Mouse (Mus musculus) embryonic facial prominence, embryonic 14.5 days (tissue): ENCODE data around the gene Sacm1l. TPM values are rescaled to one million over a fixed set of nuclear protein-coding genes. Genes with fewer than 3 reads are reported as not detected.

Source experiments
- ATAC-seq: fragments of 200-750 bp; cut with Nextera tagmentation; 2 replicates; pipeline ENCODE4 v1.8.0; 2017; ENCODE audit warnings: low read depth, moderate number of reproducible peaks, moderate TSS enrichment
- DNase-seq: peaks from one replicate; pipeline ENCODE4 v3.0.0-alpha.2; 2015; ENCODE audit warnings: low spot score
- H3K27ac ChIP-seq: fragments of 300-500 bp; sonication (generic); replicated peaks from 2 replicates; pipeline ENCODE4 v1.5.1; 2014; ENCODE audit warnings: low read depth, mild to moderate bottlenecking, low read length, moderate library complexity
- H3K27me3 ChIP-seq: fragments of 300-500 bp; sonication (generic); replicated peaks from 2 replicates; pipeline ENCODE4 v1.6.1; 2014; ENCODE audit warnings: low read length; ENCODE audit not compliant: control insufficient read depth, insufficient read depth
- H3K36me3 ChIP-seq: fragments of 300-500 bp; sonication (generic); 2 replicates; pipeline ENCODE4 v1.6.1; 2014; ENCODE audit warnings: low read length, mixed read lengths; ENCODE audit not compliant: control insufficient read depth, insufficient read depth
- H3K4me1 ChIP-seq: fragments of 300-500 bp; sonication (generic); 2 replicates; pipeline ENCODE4 v1.6.1; 2014; ENCODE audit warnings: antibody characterized with exemption, low read length; ENCODE audit not compliant: control insufficient read depth, insufficient read depth
- H3K4me2 ChIP-seq: fragments of 300-500 bp; sonication (generic); 2 replicates; pipeline ENCODE4 v1.6.1; 2014; ENCODE audit warnings: low read depth, mild to moderate bottlenecking, low read length, moderate library complexity, mixed read lengths
- H3K4me3 ChIP-seq: fragments of 300-500 bp; sonication (generic); 2 replicates; pipeline ENCODE4 v1.5.1; 2014; ENCODE audit warnings: low read depth, mild to moderate bottlenecking, low read length
- H3K9ac ChIP-seq: fragments of 300-500 bp; sonication (generic); 2 replicates; pipeline ENCODE4 v1.6.1; 2014; ENCODE audit warnings: low read depth, mild to moderate bottlenecking, low read length, moderate library complexity, mixed read lengths
- H3K9me3 ChIP-seq: fragments of 300-500 bp; sonication (generic); 2 replicates; pipeline ENCODE4 v1.6.1; 2016; ENCODE audit warnings: low read length; ENCODE audit not compliant: control insufficient read depth
- WGBS: fragments of 180-500 bp; shearing (Covaris S2); extraction: QIAGEN DNeasy Blood & Tissue Kit; methylation state at CpG from one replicate; pipeline ENCODE4 v1.1.7; 2014; 5-methylcytosine and 5-hydroxymethylcytosine counted together
- polyA plus RNA-seq: library from polyadenylated mRNA; unstranded; fragments of >200 nt; fragmentation: Nextera tagmentation; extraction: Ambion mirVana; gene quantifications from 2 replicates; pipeline ENCODE4 v1.2.1, GENCODE M21; 2014

Sacm1l gene
- polyA plus RNA-seq, 1 experiment from 2014 or later: 53.3 TPM

DNA sequence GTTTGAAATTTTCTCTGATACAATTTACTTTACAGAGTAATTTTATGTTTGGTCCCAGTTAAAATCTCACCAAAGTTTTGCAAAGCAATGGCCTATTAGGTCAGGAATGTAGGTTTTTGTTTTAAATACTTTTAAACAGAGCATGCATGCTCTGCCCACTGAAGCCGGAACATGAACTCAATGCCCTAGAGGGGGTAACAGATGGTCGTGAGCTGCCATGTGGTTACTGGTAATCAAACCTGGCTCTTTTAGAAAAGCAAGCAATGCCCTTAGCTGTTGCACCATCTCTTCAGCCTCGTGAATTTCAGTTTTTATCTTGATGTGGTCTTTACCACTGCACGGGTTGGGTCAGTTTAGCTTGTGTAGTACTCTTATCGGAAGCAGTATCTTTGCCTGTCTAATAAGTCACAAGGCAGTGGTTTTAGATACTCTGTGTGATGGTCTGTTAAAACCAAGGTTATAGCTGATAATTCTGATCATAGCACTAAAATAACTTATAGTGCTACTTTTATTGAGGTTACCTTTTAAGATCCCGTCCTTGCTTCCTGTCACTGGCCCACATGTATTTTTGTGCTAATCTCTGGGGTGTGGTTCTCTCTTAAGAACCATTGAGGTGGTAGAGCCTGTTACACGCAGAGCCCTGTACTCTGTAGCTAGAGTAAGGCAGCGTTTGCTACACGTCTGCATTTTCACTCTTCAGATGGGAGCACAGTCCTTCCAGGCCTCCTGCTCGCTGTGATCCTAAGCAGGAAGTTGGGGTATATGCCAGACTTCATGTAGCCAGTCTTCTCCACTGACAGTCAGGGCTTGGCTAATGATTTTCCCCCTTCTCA, 48.0 kb downstream of the Sacm1l start:
- 77% methylated on average over 10 of the region's 10 CpGs for WGBS
- H3K4me1 ChIP-seq: no peaks in the 10 kb centered on the region
- H3K4me3 ChIP-seq: no peak overlapping the region
- no peak for DNase-seq
- no peak overlapping the region for H3K27ac ChIP-seq
- H3K4me2 ChIP-seq: no peak overlapping the region
- H3K27me3 ChIP-seq: no peaks in the 10 kb centered on the region
- no peak for ATAC-seq
- no peaks in the 10 kb centered on the region for H3K9me3 ChIP-seq
- H3K36me3 ChIP-seq: peaks cover 55% of the 10 kb centered on the region
- H3K9ac ChIP-seq: no peak overlapping the region

DNA sequence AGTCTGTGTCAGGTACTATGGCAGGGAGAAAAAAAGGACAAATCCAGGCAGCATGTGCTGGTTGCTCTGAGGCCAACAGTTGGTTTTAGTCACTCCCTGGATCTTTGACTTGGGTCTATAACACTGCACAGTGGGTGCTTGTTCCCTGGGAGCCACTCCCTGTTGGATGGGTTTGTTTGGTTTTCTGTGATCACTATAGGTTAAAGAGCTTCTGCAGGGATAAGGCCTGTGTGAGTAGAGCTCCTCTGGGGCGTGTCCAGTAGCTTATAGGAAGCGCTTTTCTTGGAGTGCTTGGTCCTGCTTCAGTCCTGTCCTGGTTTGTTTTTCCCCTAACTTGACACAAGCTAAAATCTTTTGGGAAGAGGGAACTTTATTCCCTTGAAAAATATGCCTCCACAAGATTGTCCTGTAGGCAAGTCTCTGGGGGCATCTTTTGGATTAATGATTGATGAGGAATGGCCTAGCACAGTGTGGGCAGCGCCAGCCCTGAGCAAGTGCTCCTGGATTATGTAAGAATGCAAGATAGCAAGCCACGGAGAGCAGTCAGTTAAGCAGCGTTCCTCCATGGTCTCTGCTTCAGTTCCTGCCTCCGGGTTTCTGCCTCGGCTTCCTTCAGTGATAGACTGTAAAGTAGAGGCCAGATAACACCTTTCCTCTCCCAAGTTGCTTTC, 59.8 kb downstream of the Sacm1l start:
- Histone ChIP-seq H3K4me2 (no peak overlapping the region), H3K9ac (no peak overlapping the region), H3K27me3 (no peaks in the 10 kb centered on the region), H3K4me1 (no peaks in the 10 kb centered on the region), H3K27ac (no peak overlapping the region), H3K4me3 (no peak overlapping the region), H3K36me3 (peaks cover 62% of the 10 kb centered on the region), H3K9me3 (no peaks in the 10 kb centered on the region)
- DNase-seq (no peak), ATAC-seq (no peak)
- 84% methylated on average over 7 of the region's 7 CpGs for WGBS

DNA sequence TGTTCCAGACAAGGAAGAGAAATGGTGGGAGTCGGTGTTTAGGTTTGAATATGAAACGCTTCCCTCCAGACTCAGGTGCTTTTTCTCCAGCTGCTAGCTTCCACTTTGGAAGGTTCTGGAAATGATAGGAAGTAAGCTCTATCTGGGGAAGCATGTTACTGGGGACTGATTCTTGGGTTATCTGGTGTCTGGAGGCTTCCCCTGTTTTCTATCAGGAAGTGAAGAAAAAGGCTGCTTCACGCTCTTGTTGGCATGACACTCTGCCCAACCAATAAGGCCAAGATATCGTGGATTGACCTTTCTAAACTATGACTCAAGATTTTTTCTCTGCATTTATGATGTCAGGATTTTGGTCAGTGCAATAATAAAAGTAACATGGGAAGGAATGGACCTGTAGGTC, 65.6 kb downstream of the Sacm1l start:
- Histone ChIP-seq H3K4me1 (no peaks in the 10 kb centered on the region), H3K36me3 (peaks cover 28% of the 10 kb centered on the region), H3K4me3 (no peak overlapping the region), H3K27me3 (no peaks in the 10 kb centered on the region), H3K9ac (no peak overlapping the region), H3K27ac (no peak overlapping the region), H3K4me2 (no peak overlapping the region), H3K9me3 (no peaks in the 10 kb centered on the region)
- WGBS: 91% methylated on average over 4 of the region's 4 CpGs
- DNase-seq (no peak), ATAC-seq (no peak)

DNA sequence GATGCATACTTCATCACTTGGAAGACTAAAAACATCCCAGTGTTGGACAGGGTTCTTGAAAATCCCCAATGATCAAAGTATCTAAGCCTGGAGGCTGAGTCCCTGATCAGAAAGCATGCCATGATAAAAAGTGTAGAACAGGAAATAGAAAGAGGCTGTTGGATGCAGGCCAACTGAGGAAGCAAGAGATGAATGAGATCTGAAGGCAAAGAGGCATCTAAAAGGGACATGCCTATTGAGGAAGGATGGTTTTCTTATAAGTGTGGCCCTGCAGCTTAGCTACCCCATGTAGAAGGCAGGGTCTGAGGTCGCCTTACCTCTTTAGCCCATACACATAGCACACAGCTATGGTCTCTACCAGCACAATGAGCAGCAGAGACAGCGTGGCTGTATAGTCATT, 67.4 kb downstream of the Sacm1l start:
- Histone ChIP-seq H3K9ac (no peak overlapping the region), H3K4me1 (no peaks in the 10 kb centered on the region), H3K36me3 (peaks cover 19% of the 10 kb centered on the region), H3K4me3 (no peak overlapping the region), H3K27ac (no peak overlapping the region), H3K9me3 (no peaks in the 10 kb centered on the region), H3K4me2 (no peak overlapping the region), H3K27me3 (no peaks in the 10 kb centered on the region)
- DNase-seq: no peak
- no peak for ATAC-seq
- WGBS: 98% methylated on average over 2 of the region's 2 CpGs

DNA sequence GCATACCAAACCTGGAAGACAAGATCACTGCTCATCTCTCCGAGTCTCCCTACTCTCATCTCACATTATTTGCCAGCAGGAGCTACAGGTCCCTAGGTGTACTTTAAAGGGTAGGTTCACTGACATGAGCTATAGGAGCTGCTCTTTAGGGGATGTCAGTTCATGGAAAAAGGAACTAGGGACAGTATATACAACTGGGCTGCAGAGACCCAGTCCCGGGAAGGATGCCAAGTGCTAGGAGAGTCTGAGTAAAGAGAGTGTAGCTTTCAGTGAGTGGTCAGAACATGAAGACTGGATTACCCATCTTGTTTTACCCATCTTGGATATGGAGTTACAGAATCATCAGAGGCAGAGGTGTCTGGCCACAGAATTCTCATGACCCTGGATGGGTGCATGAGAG, 67.8 kb downstream of the Sacm1l start:
- Histone ChIP-seq H3K36me3 (peaks cover 19% of the 10 kb centered on the region), H3K9ac (no peak overlapping the region), H3K27me3 (no peaks in the 10 kb centered on the region), H3K9me3 (no peaks in the 10 kb centered on the region), H3K4me3 (no peak overlapping the region), H3K4me2 (no peak overlapping the region), H3K27ac (no peak overlapping the region), H3K4me1 (no peaks in the 10 kb centered on the region)
- ATAC-seq: no peak
- DNase-seq: no peak
- WGBS: 96% methylated on average over 2 of the region's 2 CpGs

DNA sequence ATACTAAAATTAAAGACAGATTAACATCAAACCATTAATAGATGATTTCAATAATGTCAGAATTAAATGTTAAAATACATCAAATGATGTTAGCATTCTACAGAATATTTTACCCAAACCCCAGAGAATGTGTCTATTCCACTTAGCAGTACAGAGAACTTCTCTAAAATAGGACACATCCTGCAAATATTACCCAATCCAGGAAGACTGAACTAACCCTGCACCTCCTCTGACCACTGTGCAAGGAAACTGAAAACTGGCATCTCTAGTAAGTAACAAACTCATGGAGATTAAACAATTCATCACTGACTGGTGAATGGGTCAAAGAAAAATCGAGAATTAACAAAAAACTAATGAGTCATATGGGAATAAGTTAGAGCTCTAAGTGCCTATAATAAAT, 72.0 kb downstream of the Sacm1l start:
- H3K36me3 ChIP-seq: no peaks in the 10 kb centered on the region
- H3K9ac ChIP-seq: no peak overlapping the region
- no peak for DNase-seq
- no peaks in the 10 kb centered on the region for H3K4me1 ChIP-seq
- no peak for ATAC-seq
- H3K4me2 ChIP-seq: no peak overlapping the region
- H3K27me3 ChIP-seq: no peaks in the 10 kb centered on the region
- H3K27ac ChIP-seq: no peak overlapping the region
- H3K4me3 ChIP-seq: no peak overlapping the region
- no peaks in the 10 kb centered on the region for H3K9me3 ChIP-seq
- 82% methylated on average over 1 of the region's 1 CpGs for WGBS

DNA sequence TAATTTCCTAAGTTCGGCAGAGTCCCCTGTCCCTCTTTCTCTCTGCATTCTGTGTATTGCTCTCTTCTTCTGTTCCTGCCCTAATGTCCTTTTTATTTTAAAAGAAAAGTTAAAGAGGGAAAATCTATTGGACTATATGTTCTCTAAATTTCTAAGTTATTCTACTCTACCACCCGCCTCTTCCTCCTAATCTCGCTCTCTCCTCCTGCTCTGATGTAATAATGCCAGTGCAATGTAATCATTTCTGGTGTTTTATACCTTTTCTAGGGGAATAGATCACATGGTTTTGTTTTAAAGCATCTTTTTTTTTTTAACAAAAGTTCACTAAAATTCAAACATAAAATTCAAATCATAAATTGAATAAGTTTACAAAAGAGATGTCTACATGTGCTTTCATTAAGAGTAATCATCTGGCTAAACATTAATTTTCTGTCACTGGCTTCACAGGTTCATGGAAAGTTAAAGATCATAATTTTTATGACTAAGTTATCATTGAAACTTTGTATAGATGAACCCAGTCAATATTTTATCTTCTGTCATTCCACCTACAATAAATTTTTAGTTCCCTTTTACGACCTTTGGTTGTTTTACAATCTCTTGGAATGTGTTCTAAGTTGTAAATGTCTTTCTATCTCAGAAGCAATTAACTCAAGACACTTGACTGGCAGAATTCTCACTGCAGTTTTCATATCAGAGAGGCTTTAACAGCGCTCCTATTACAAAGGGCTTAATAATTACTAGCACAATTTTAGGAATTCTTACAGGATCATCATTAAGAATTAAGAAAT, 90.9 kb downstream of the Sacm1l start:
- H3K27ac ChIP-seq: no peak overlapping the region
- 81% methylated on average over 5 of the region's 5 CpGs for WGBS
- no peaks in the 10 kb centered on the region for H3K9me3 ChIP-seq
- no peaks in the 10 kb centered on the region for H3K27me3 ChIP-seq
- H3K4me2 ChIP-seq: no peak overlapping the region
- no peaks in the 10 kb centered on the region for H3K4me1 ChIP-seq
- DNase-seq: no peak
- no peak for ATAC-seq
- no peak overlapping the region for H3K9ac ChIP-seq
- no peaks in the 10 kb centered on the region for H3K36me3 ChIP-seq
- H3K4me3 ChIP-seq: no peak overlapping the region

DNA sequence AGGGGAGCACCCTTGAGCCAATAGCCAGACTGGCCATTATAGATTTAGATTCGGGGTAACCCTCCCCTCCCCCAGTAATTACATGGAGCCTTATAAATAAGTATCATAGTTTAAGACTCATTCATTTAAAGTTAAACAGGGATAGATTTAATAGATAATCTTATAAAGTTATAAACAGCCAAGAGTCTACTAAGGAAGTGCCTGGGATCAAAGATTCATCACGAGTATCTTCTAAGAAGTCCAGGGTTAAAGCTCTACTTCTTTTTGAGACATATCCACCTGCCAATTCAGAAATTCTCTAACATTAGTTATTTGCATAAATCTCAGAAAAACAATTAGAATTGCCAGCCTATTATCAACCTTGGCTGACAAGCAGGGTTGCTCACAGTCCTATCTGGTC, 95.2 kb downstream of the Sacm1l start:
- H3K9ac ChIP-seq: no peak overlapping the region
- no peak for DNase-seq
- no peak overlapping the region for H3K27ac ChIP-seq
- no peaks in the 10 kb centered on the region for H3K9me3 ChIP-seq
- no peak overlapping the region for H3K4me3 ChIP-seq
- no peaks in the 10 kb centered on the region for H3K4me1 ChIP-seq
- no peaks in the 10 kb centered on the region for H3K27me3 ChIP-seq
- H3K4me2 ChIP-seq: no peak overlapping the region
- H3K36me3 ChIP-seq: no peaks in the 10 kb centered on the region
- ATAC-seq: no peak
- WGBS: 90% methylated on average over 2 of the region's 2 CpGs
